Mouse (Mus musculus) bone marrow macrophage, adult 2 months (primary cell): ENCODE results near the gene Ms4a4a.

Source experiments
- CTCF ChIP-seq: IDR thresholded peaks from 2 replicates; pipeline ENCODE4 v1.5.1; 2012; ENCODE audit warnings: low read depth, mild to moderate bottlenecking, low read length, moderate library complexity
- POLR2A ChIP-seq: IDR thresholded peaks from 2 replicates; pipeline ENCODE4 v1.6.1; 2012; ENCODE audit warnings: mild to moderate bottlenecking, low read depth, low read length, borderline replicate concordance

DNA sequence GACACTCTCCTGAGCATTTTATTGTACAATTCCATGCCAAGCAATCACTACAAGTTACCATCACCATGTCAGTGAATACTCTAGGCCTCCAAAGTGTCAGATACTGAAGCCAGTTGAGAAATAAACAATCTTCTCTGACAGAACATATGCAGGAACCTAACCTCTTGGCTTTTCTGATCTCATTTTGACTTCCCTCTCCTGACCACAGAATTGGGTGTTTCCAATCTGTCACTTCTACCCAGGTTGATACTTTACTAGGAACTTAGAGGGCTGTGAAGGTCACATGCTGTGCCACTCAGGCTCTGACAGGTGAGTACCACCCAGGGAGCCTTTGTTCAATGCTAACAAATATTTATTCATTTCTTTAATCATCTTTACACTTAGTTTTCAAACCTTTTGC is 13.3 kb upstream of the Ms4a4a start:
- TF ChIP-seq CTCF (no peak), POLR2A (no peak)
